Mouse (Mus musculus) bone marrow, adult 2 months (tissue): Measurements from ENCODE around the gene Cyp2c39. TPM values are rescaled to one million over a fixed set of nuclear protein-coding genes. Genes with fewer than 3 reads are reported as not detected.
"Not testable (repeated sequence)": the region's sequence is repeated elsewhere in the genome, so short reads cannot be mapped to it uniquely, and the experiment has no call there.

Source experiments
- H3K27ac ChIP-seq: fragments of 200-500 bp; 2 replicates; pipeline ENCODE4 v1.5.1; 2012; ENCODE audit warnings: low read depth, mild to moderate bottlenecking, control low read depth, inconsistent platforms, low read length; ENCODE audit not compliant: control insufficient read depth, poor library complexity, insufficient read depth
- H3K4me1 ChIP-seq: fragments of 200-500 bp; 2 replicates; pipeline ENCODE4 v1.6.1; 2011; ENCODE audit warnings: low read length; ENCODE audit not compliant: control insufficient read depth, insufficient read depth
- H3K4me3 ChIP-seq: fragments of 200-500 bp; replicated peaks from 2 replicates; pipeline ENCODE3; 2011; ENCODE audit warnings: mild to moderate bottlenecking, low read depth, low read length, control low read depth; ENCODE audit not compliant: control insufficient read depth
- CTCF ChIP-seq: fragments of 200-500 bp; IDR thresholded peaks from 2 replicates; pipeline ENCODE4 v1.5.1; 2011; ENCODE audit warnings: low read length, control low read depth; ENCODE audit not compliant: control insufficient read depth, insufficient read depth
- POLR2A ChIP-seq: fragments of 200-500 bp; IDR thresholded peaks from 2 replicates; pipeline ENCODE4 v1.6.1; 2011; ENCODE audit warnings: low read depth, mild to moderate bottlenecking, control low read depth, low read length, borderline replicate concordance; ENCODE audit not compliant: control insufficient read depth
- WGBS: fragments of 180-500 bp; shearing (Covaris S2); methylation state at CpG from one replicate; pipeline ENCODE4 v1.1.7; 2018; 5-methylcytosine and 5-hydroxymethylcytosine counted together
- polyA plus RNA-seq: library from polyadenylated mRNA; stranded (reverse); fragments of >200 nt; gene quantifications from 2 replicates; pipeline ENCODE4 v1.2.4, GENCODE M21; 2011; ENCODE audit warnings: low replicate concordance; ENCODE audit not compliant: missing spikeins, insufficient read depth, insufficient read length

Cyp2c39 gene
- polyA plus RNA-seq: not detected in 2 replicates

DNA sequence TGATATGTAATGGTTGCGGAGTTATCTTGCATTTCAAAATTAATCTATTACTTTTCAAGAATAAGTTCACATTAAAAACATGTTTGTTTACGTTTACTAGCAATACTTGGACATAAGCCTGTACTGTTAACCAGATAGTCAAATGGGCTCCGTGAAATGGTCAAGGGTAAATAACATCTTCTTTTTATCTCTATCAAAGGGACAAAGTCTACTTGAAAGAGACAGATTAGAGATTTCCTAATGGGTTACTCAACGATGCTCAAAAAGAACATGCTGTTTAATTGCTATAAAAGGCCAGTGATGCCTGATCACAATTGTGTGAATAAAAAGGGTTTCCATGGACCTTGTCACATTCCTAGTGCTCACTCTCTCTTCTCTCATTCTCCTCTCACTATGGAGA lies at the start of gene Cyp2c39:
Gene Cyp2c39, plus strand, starts transcription at position 329 of the 400 bp plus-strand sequence.
- no peaks in the 10 kb centered on the region for H3K4me1 ChIP-seq
- H3K4me3 ChIP-seq: no peak within 1 kb of the TSS
- no peak for TF ChIP-seq CTCF
- 71% methylated on average over 4 of the region's 4 CpGs for WGBS
- no peak within 1 kb of the TSS for H3K27ac ChIP-seq

DNA sequence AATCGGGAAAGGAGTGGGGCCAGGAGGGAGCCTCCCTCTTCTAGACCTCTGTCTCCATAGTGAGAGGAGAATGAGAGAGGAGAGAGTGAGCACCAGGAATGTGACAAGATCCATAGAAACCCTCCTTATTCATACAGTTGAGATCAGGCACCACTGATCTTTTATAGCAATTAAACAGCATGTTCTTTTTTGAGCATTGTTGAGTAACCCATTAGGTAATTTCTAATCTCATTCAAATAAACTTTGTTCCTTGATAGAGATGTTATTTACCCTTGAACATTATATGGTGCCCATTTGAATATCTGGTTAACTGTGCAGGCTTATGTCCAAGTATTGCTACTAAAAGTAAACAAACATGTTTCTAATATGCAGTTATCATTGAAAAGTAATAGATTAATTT lies 47.7 kb upstream of the Cyp2c39 start, which contains the start of gene Cyp2c38:
Gene Cyp2c38, minus strand, starts transcription at position 135 of the 400 bp plus-strand sequence.
- Histone ChIP-seq H3K4me3 (no peak within 1 kb of the TSS), H3K4me1 (no peaks in the 10 kb centered on the region), H3K27ac (no peak within 1 kb of the TSS)
- TF ChIP-seq POLR2A (no peak), CTCF (no peak)
- WGBS: 79% methylated on average over 1 of the region's 1 CpGs

DNA sequence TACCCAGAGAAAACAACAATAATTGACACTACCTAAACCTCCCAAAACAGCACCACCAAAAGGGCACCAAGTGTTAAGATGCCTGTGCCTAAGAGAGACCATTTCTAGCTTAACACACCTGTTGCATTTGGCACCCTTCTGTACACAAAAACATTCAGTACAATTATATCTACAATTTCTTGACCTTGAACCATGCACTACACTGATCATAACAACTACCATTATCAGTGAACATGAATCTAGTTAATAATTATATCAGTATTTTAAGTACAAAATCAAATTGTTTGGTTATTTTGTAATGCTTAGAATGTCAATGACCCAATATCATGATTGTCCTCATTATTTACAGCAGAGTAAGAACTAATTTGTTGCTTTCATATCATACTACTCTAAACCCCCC lies 46.7 kb upstream of the Cyp2c39 start:
- TF ChIP-seq POLR2A: no peak
- TF ChIP-seq CTCF: no peak
- Histone ChIP-seq H3K4me1 (no peaks in the 10 kb centered on the region), H3K27ac (no peak overlapping the region), H3K4me3 (no peak overlapping the region)

DNA sequence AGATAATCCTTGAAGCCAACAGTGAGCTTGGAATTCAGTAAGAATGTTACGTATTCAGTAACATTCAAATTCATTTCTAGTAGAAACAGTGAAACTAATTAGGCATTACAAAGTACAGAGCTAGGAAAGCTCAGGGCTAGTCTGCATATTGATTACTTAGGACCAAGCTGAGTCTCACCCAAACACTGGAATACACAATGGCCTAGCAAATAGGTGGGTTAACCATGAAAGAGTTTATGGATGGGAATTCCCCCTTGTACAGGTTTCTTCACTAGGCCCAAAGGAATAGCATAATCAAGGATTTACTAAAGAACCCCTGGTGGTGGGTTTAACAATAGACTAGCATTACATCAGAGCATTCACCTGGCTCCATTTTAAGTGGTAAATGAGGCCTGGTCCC lies 26.7 kb upstream of the Cyp2c39 start:
- not testable (repeated sequence) for H3K27ac ChIP-seq, H3K4me1 ChIP-seq, H3K4me3 ChIP-seq
- 80% methylated on average over 1 of the region's 1 CpGs for WGBS

DNA sequence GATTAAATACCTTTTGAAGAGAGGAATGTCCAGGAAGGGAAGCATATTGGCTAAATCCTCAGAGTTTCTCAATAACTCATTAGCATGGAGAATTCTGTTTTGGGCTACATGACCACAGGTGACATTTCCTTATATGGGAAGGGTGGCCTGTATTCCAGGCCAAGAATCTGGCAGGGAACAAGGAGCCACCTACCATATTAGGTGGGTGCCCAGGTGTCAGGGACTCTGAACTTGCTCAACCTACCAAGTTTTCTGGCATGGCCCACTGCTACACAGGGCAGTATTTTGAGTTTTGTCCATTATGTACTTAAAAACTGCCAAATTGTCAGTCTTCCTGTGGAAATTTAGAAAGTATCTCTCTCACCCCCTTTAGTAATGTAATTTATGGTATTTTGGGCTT lies 4.3 kb upstream of the Cyp2c39 start:
- no peaks in the 10 kb centered on the region for H3K4me1 ChIP-seq
- H3K27ac ChIP-seq: no peak overlapping the region
- TF ChIP-seq CTCF (no peak), POLR2A (no peak)
- no peak overlapping the region for H3K4me3 ChIP-seq

GRCm38 (mm10) chr19:39509533-39509932 lies 1.1 kb upstream of the Cyp2c39 start:
- Histone ChIP-seq H3K27ac (no peak overlapping the region), H3K4me3 (no peak overlapping the region), H3K4me1 (no peaks in the 10 kb centered on the region)
- WGBS: 63% methylated on average over 1 of the region's 1 CpGs
- TF ChIP-seq POLR2A (no peak), CTCF (no peak)

Other genes starting within 250 kb of the Cyp2c39 start
- 1.6 and 4.5 TPM in 2 replicates for gene Cyp2c29, start 241.5 kb upstream of the Cyp2c39 start, polyA plus RNA-seq
- not detected in 2 replicates for gene Cyp2c38, start 47.8 kb upstream of the Cyp2c39 start, polyA plus RNA-seq
- not detected in 2 replicates for gene Cyp2c67, start 138.2 kb downstream of the Cyp2c39 start, polyA plus RNA-seq
- gene Cyp2c68, start 230.2 kb downstream of the Cyp2c39 start, polyA plus RNA-seq: 3.8 TPM in 1 of 2 replicates, not detected in the other